Mouse (Mus musculus) lung, postnatal 10 days (tissue): Measurements from ENCODE around the gene Slc22a14.
"Not testable (repeated sequence)": the region's sequence is repeated elsewhere in the genome, so short reads cannot be mapped to it uniquely, and the experiment has no call there.

Experiments used
- DNase-seq: peaks from one replicate; pipeline ENCODE4 v3.0.0; 2021

Slc22a14 gene

GRCm38 (mm10) chr9:119321392-119322229, 43.7 kb downstream of the Slc22a14 start:
- DNase-seq, result no peak

- no peak for DNase-seq
These were observed 44.4 kb downstream of the Slc22a14 start for GRCm38 (mm10) chr9:119320946-119321345.

GRCm38 (mm10) chr9:119320446-119320845, 44.9 kb downstream of the Slc22a14 start:
- DNase-seq, result no peak

- no peak for DNase-seq
These were observed 46.5 kb downstream of the Slc22a14 start for GRCm38 (mm10) chr9:119318891-119319290.

GRCm38 (mm10) chr9:119313096-119313495, 52.3 kb downstream of the Slc22a14 start:
- no peak for DNase-seq

- no peak for DNase-seq
These were observed 56.3 kb downstream of the Slc22a14 start for GRCm38 (mm10) chr9:119309067-119309466.

GRCm38 (mm10) chr9:119305863-119306262, 59.5 kb downstream of the Slc22a14 start:
- DNase-seq, result no peak

- DNase-seq, result no peak
These were observed 66.8 kb downstream of the Slc22a14 start for GRCm38 (mm10) chr9:119298563-119298962.

- no peak for DNase-seq
These were observed 67.7 kb downstream of the Slc22a14 start for GRCm38 (mm10) chr9:119297696-119298095.

GRCm38 (mm10) chr9:119290791-119291190, 74.6 kb downstream of the Slc22a14 start:
- no peak for DNase-seq

- DNase-seq, result no peak
These were observed 84.3 kb downstream of the Slc22a14 start for GRCm38 (mm10) chr9:119280894-119281682.

- no peak for DNase-seq
These were observed 87.3 kb downstream of the Slc22a14 start for GRCm38 (mm10) chr9:119278031-119278430.

GRCm38 (mm10) chr9:119276321-119276720, 89.0 kb downstream of the Slc22a14 start:
- no peak for DNase-seq

- not testable (repeated sequence) for DNase-seq
These were observed 90.5 kb downstream of the Slc22a14 start for GRCm38 (mm10) chr9:119274814-119275213.

GRCm38 (mm10) chr9:119271496-119271895, 93.9 kb downstream of the Slc22a14 start:
- DNase-seq, result no peak

- DNase-seq, result no peak
These were observed 96.7 kb downstream of the Slc22a14 start for GRCm38 (mm10) chr9:119268588-119269145.

- no peak for DNase-seq
These were observed 97.2 kb downstream of the Slc22a14 start for GRCm38 (mm10) chr9:119268120-119268519.

- not testable (repeated sequence) for DNase-seq
These were observed 99.3 kb downstream of the Slc22a14 start for GRCm38 (mm10) chr9:119266121-119266395.

- DNase-seq, result not testable (repeated sequence)
These were observed 99.8 kb downstream of the Slc22a14 start for GRCm38 (mm10) chr9:119265373-119266120.

- no peak for DNase-seq
These were observed 102.3 kb downstream of the Slc22a14 start for GRCm38 (mm10) chr9:119263067-119263466.

- DNase-seq, result no peak
These were observed 104.5 kb downstream of the Slc22a14 start for GRCm38 (mm10) chr9:119260825-119261224.

GRCm38 (mm10) chr9:119258785-119259184, 106.6 kb downstream of the Slc22a14 start:
- DNase-seq, result no peak

GRCm38 (mm10) chr9:119258128-119258527, 107.2 kb downstream of the Slc22a14 start:
- DNase-seq, result no peak
